Mouse (Mus musculus) ES-Bruce4 (cell line): ENCODE results near the gene Mroh2a. TPM values are rescaled to one million over a fixed set of nuclear protein-coding genes. Genes with fewer than 3 reads are reported as not detected.

Source experiments
- H3K27ac ChIP-seq: 2 replicates; pipeline ENCODE4 v1.5.1; 2012; ENCODE audit warnings: low read length, inconsistent platforms; ENCODE audit not compliant: insufficient read depth
- H3K27me3 ChIP-seq: 2 replicates; pipeline ENCODE4 v1.6.1; 2012; ENCODE audit warnings: mild to moderate bottlenecking, low read length, inconsistent platforms; ENCODE audit not compliant: control insufficient read depth, poor library complexity, insufficient read depth, severe bottlenecking
- H3K36me3 ChIP-seq: 2 replicates; pipeline ENCODE4 v1.6.1; 2012; ENCODE audit warnings: inconsistent platforms, mild to moderate bottlenecking, low read length, moderate library complexity; ENCODE audit not compliant: control insufficient read depth, poor library complexity, insufficient read depth, severe bottlenecking
- H3K4me1 ChIP-seq: one replicate; pipeline ENCODE4 v1.8.1; 2011; ENCODE audit warnings: low read length; ENCODE audit not compliant: control insufficient read depth, insufficient read depth
- H3K4me3 ChIP-seq: 2 replicates; pipeline ENCODE4 v1.5.1; 2011; ENCODE audit warnings: low read depth, mild to moderate bottlenecking, low read length
- H3K9ac ChIP-seq: 2 replicates; pipeline ENCODE4 v1.6.1; 2012; ENCODE audit warnings: low read depth, mild to moderate bottlenecking, inconsistent platforms; ENCODE audit not compliant: poor library complexity, severe bottlenecking
- H3K9me3 ChIP-seq: replicated peaks from 2 replicates; pipeline ENCODE4 v1.6.1; 2012; ENCODE audit warnings: mild to moderate bottlenecking, low read length, inconsistent platforms; ENCODE audit not compliant: control insufficient read depth, poor library complexity, insufficient read depth, severe bottlenecking
- CTCF ChIP-seq: IDR thresholded peaks from one replicate; pipeline ENCODE4 v1.8.1; 2011; ENCODE audit warnings: low read depth, low read length
- EP300 ChIP-seq: IDR thresholded peaks from 2 replicates; pipeline ENCODE4 v1.6.1; 2011; ENCODE audit warnings: low read depth, low read length; ENCODE audit not compliant: insufficient read depth
- POLR2A ChIP-seq: IDR thresholded peaks from one replicate; pipeline ENCODE4 v1.8.1; 2011; ENCODE audit warnings: low read length; ENCODE audit not compliant: insufficient read depth
- polyA plus RNA-seq: library from polyadenylated mRNA; stranded (reverse); fragments of >200 nt; gene quantifications from 2 replicates; pipeline ENCODE4 v1.2.4, GENCODE M21; 2011; ENCODE audit warnings: low read depth; ENCODE audit not compliant: missing spikeins, insufficient read depth, insufficient read length

Gene Mroh2a
- polyA plus RNA-seq, 1 experiment: not detected

GRCm38 (mm10) chr1:88235046-88235893 is 8.5 kb downstream of the Mroh2a start:
- Histone ChIP-seq H3K9ac (no peak overlapping the region), H3K36me3 (no peaks in the 10 kb centered on the region), H3K27me3 (no peaks in the 10 kb centered on the region), H3K27ac (no peak overlapping the region), H3K9me3 (no peaks in the 10 kb centered on the region), H3K4me3 (no peak overlapping the region), H3K4me1 (no peaks in the 10 kb centered on the region)
- TF ChIP-seq EP300 (no peak), POLR2A (no peak), CTCF (no peak)

- Histone ChIP-seq H3K27me3 (no peaks in the 10 kb centered on the region), H3K9ac (no peak overlapping the region), H3K27ac (no peak overlapping the region), H3K9me3 (no peaks in the 10 kb centered on the region), H3K4me1 (no peaks in the 10 kb centered on the region), H3K36me3 (no peaks in the 10 kb centered on the region), H3K4me3 (no peak overlapping the region)
- TF ChIP-seq EP300 (no peak), POLR2A (no peak), CTCF (no peak)
Observed at GRCm38 (mm10) chr1:88235894-88236415, 9.2 kb downstream of the Mroh2a start.

- H3K9me3 ChIP-seq: no peaks in the 10 kb centered on the region
Observed at GRCm38 (mm10) chr1:88237311-88237710, 10.5 kb downstream of the Mroh2a start.

GRCm38 (mm10) chr1:88238771-88239170 is 12.0 kb downstream of the Mroh2a start:
- H3K4me1 ChIP-seq: no peaks in the 10 kb centered on the region
- TF ChIP-seq POLR2A: no peak
- no peak for TF ChIP-seq EP300
- TF ChIP-seq CTCF: no peak
- no peak overlapping the region for H3K27ac ChIP-seq
- H3K27me3 ChIP-seq: no peaks in the 10 kb centered on the region
- H3K9ac ChIP-seq: no peak overlapping the region
- no peaks in the 10 kb centered on the region for H3K9me3 ChIP-seq
- no peaks in the 10 kb centered on the region for H3K36me3 ChIP-seq
- no peak overlapping the region for H3K4me3 ChIP-seq

More at GRCm38 (mm10) chr1:88237311-88237710, 10.5 kb downstream of the Mroh2a start:
- H3K27me3 ChIP-seq: no peaks in the 10 kb centered on the region
- no peak overlapping the region for H3K27ac ChIP-seq
- H3K4me1 ChIP-seq: no peaks in the 10 kb centered on the region
- TF ChIP-seq POLR2A: no peak
- no peak for TF ChIP-seq EP300
- TF ChIP-seq CTCF: no peak
- H3K4me3 ChIP-seq: no peak overlapping the region
- H3K9ac ChIP-seq: no peak overlapping the region
- no peaks in the 10 kb centered on the region for H3K36me3 ChIP-seq

DNA sequence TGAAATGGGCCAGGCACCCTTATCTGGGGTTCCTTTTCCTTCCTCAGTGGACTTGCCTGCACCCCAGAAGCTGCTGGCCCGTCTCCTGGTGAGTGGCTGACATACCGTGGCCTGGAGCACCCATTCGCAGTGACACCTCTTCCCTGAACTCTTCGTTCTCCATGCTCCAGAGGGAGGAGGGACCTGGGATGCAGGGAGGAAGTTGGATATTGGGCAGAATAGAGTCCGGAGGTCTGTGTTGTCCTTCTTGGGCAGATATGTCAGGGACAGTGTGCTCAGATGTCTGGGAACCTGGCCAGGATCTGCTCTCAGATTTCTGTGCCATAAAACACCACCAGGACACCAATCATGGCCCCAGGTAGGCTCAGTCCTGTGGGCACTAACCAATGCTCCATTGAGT is 13.3 kb downstream of the Mroh2a start:
- Histone ChIP-seq H3K27ac (no peak overlapping the region), H3K4me3 (no peak overlapping the region), H3K9ac (no peak overlapping the region), H3K27me3 (no peaks in the 10 kb centered on the region), H3K36me3 (no peaks in the 10 kb centered on the region), H3K9me3 (no peaks in the 10 kb centered on the region), H3K4me1 (no peaks in the 10 kb centered on the region)
- TF ChIP-seq POLR2A: no peak
- no peak for TF ChIP-seq EP300
- TF ChIP-seq CTCF: no peak

GRCm38 (mm10) chr1:88240579-88240978 is 13.8 kb downstream of the Mroh2a start:
- H3K4me1 ChIP-seq: no peaks in the 10 kb centered on the region
- no peaks in the 10 kb centered on the region for H3K27me3 ChIP-seq
- no peak overlapping the region for H3K4me3 ChIP-seq
- H3K9ac ChIP-seq: no peak overlapping the region
- no peak for TF ChIP-seq POLR2A
- TF ChIP-seq CTCF: no peak
- no peak for TF ChIP-seq EP300
- H3K36me3 ChIP-seq: no peaks in the 10 kb centered on the region
- no peaks in the 10 kb centered on the region for H3K9me3 ChIP-seq
- H3K27ac ChIP-seq: no peak overlapping the region
